In the genomic region with DNA sequence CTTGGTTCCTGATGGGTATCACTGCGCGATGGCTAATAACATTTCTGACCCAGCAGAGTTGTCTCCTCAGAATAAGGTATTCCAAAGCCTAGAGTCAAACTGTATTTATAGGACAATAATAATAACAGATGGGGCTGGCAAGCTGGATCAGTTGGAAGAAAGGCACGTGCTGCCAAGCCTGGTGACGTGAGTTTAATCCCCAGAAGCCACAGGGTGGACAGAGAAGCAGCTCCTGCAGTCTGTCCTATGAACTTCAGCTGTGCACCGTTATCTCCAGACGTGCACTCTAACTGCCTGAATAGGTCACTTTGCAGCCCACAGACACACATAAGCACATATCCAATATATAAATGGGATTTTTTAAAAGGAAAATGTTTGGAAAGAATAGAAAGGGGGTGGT, we compare ENCODE assay signal across 19 mouse cellular contexts.
DNase-seq lines count a peak whose midpoint lies in the region; ATAC-seq and TF ChIP-seq lines count a peak whose summit lies in the region.
"Had no signal": no experiment of that assay in that cellular context is flagged by ENCODE, and none has a peak within 500 bp of the region (broad histone marks: within the 10 kb centered on the region; RNA-seq: fewer than 3 reads in every experiment).

No protein-coding gene starts in this region.

- no peak overlapping the region for H3K27ac ChIP-seq in cerebellum, adult 2 months (ENCODE audit: insufficient read depth, low read length)
- H3K27ac ChIP-seq: forebrain, embryonic 10.5 days; hindbrain, embryonic 12.5 days had no signal

- no peak for TF ChIP-seq POLR2A in cerebellum, adult 2 months (IDR thresholded peaks at IDR 0.05; ENCODE audit: borderline replicate concordance, insufficient read depth, low read length)

- ATAC-seq in erythroid progenitor cell, adult 5-6 weeks (replicated peaks; ENCODE audit: low FRiP score, poor library complexity, severe bottlenecking) = no peak
- ATAC-seq: activated CD4-positive, CD25-positive, alpha-beta regulatory T cell, adult 4 months; lung, postnatal 0 days had no signal

- peaks cover 8% of the 10 kb centered on the region; the same call in 1 of the 2 replicates for H3K4me1 ChIP-seq in cerebellum, adult 2 months (ENCODE audit: control insufficient read depth, insufficient read depth, low read length)

- no peak for TF ChIP-seq CTCF in cerebellum, adult 2 months (IDR thresholded peaks at IDR 0.05; ENCODE audit: borderline replicate concordance, insufficient read depth, low read depth, low read length)

- DNase-seq in layer of hippocampus, adult 9-11 months = peak; percentile 15
- DNase-seq in layer of hippocampus, postnatal 10 days (ENCODE audit: low spot score in 2 of 2) = no peak
- DNase-seq in cerebellum, adult 11 months = peak; percentile 34
- DNase-seq in cerebellum, adult 2 months = peak; percentile 42 to 72
- peak; percentile 27 to 57 for DNase-seq in cerebellum, postnatal 25 days
- DNase-seq in thymus, postnatal 14 days = no peak
- DNase-seq in frontal cortex, postnatal 25 days (ENCODE audit: low spot score in 2 of 2) = no peak
- DNase-seq: adrenal gland, postnatal 10 days; gastrocnemius, postnatal 14 days; heart, adult 11 months; heart, postnatal 14 days; kidney, adult 11 months; thymus, postnatal 25 days had no signal

- 21% methylated on average over 6 of the region's 6 CpGs for WGBS in cerebellum, adult 2 months

- H3K4me3 ChIP-seq in cerebellum, adult 2 months (replicated peaks; ENCODE audit: insufficient read depth, low read depth, low read length) = no peak overlapping the region
- H3K4me3 ChIP-seq: forebrain, embryonic 10.5 days; heart, embryonic 12.5 days; hindbrain, embryonic 12.5 days had no signal

- no peaks in the 10 kb centered on the region for H3K27me3 ChIP-seq in cerebellum, adult 2 months (ENCODE audit: control insufficient read depth, insufficient read depth, low read length)
- H3K27me3 ChIP-seq: heart, embryonic 12.5 days; hindbrain, embryonic 12.5 days had no signal

Comparison
In these comparisons a context has a peak if more than half of its experiments do, and no peak if none do; other contexts are left out.
1. DNase-seq: peak in layer of hippocampus, adult 9-11 months (single experiment), cerebellum, adult 11 months (single experiment), cerebellum, adult 2 months (2 of 2) and cerebellum, postnatal 25 days (2 of 2); none in layer of hippocampus, postnatal 10 days (0 of 2), thymus, postnatal 14 days (single experiment) and frontal cortex, postnatal 25 days (0 of 2).